Mouse (Mus musculus) intestine, postnatal 0 days (tissue): ENCODE results near the gene Spice1. TPM values are rescaled to one million over a fixed set of nuclear protein-coding genes. Genes with fewer than 3 reads are reported as not detected.

Experiments
- ATAC-seq: fragments of 200-750 bp; cut with Nextera tagmentation; 2 replicates; pipeline ENCODE4 v1.8.0; 2017; ENCODE audit warnings: mild to moderate bottlenecking, moderate TSS enrichment, moderate library complexity
- H3K27ac ChIP-seq: fragments of 300-500 bp; sonication (generic); 2 replicates; pipeline ENCODE4 v1.5.1; 2014; ENCODE audit warnings: mild to moderate bottlenecking, low read depth, low read length, moderate library complexity
- H3K27me3 ChIP-seq: fragments of 300-500 bp; sonication (generic); replicated peaks from 2 replicates; pipeline ENCODE4 v1.6.1; 2014; ENCODE audit warnings: low read length, mixed read lengths; ENCODE audit not compliant: control insufficient read depth, insufficient read depth
- H3K36me3 ChIP-seq: fragments of 300-500 bp; sonication (generic); 2 replicates; pipeline ENCODE4 v1.6.1; 2014; ENCODE audit warnings: mild to moderate bottlenecking, moderate library complexity; ENCODE audit not compliant: control insufficient read depth, insufficient read depth
- H3K4me1 ChIP-seq: fragments of 300-500 bp; sonication (generic); replicated peaks from 2 replicates; pipeline ENCODE4 v1.6.1; 2014; ENCODE audit warnings: antibody characterized with exemption, low read length, mixed read lengths; ENCODE audit not compliant: control insufficient read depth, insufficient read depth
- H3K4me2 ChIP-seq: fragments of 300-500 bp; sonication (generic); replicated peaks from 2 replicates; pipeline ENCODE4 v1.6.1; 2014; ENCODE audit warnings: low read depth, mild to moderate bottlenecking, moderate library complexity
- H3K4me3 ChIP-seq: fragments of 300-500 bp; sonication (generic); 2 replicates; pipeline ENCODE4 v1.5.1; 2014; ENCODE audit warnings: low read depth, low read length
- H3K9ac ChIP-seq: fragments of 300-500 bp; sonication (generic); 2 replicates; pipeline ENCODE4 v1.6.1; 2014; ENCODE audit warnings: mild to moderate bottlenecking, low read depth, low read length
- H3K9me3 ChIP-seq: fragments of 300-500 bp; sonication (generic); 2 replicates; pipeline ENCODE4 v1.6.1; 2016; ENCODE audit warnings: mixed run types; ENCODE audit not compliant: control insufficient read depth
- CTCF ChIP-seq: sonication (generic); IDR thresholded peaks from 2 replicates; pipeline ENCODE4 v1.5.1; 2016; ENCODE audit warnings: low read depth, mild to moderate bottlenecking, control low read depth, antibody characterized with exemption, moderate library complexity
- WGBS: fragments of 180-500 bp; shearing (Covaris S2); extraction: QIAGEN DNeasy Blood & Tissue Kit; methylation state at CpG from one replicate; pipeline ENCODE4 v1.1.7; 2014; 5-methylcytosine and 5-hydroxymethylcytosine counted together
- polyA plus RNA-seq: library from polyadenylated mRNA; unstranded; fragments of >200 nt; fragmentation: Nextera tagmentation; extraction: Ambion mirVana; gene quantifications from 2 replicates; pipeline ENCODE4 v1.2.1, GENCODE M21; 2015

The Spice1 gene
- polyA plus RNA-seq, 1 experiment from 2014 or later = 4.2 TPM

DNA sequence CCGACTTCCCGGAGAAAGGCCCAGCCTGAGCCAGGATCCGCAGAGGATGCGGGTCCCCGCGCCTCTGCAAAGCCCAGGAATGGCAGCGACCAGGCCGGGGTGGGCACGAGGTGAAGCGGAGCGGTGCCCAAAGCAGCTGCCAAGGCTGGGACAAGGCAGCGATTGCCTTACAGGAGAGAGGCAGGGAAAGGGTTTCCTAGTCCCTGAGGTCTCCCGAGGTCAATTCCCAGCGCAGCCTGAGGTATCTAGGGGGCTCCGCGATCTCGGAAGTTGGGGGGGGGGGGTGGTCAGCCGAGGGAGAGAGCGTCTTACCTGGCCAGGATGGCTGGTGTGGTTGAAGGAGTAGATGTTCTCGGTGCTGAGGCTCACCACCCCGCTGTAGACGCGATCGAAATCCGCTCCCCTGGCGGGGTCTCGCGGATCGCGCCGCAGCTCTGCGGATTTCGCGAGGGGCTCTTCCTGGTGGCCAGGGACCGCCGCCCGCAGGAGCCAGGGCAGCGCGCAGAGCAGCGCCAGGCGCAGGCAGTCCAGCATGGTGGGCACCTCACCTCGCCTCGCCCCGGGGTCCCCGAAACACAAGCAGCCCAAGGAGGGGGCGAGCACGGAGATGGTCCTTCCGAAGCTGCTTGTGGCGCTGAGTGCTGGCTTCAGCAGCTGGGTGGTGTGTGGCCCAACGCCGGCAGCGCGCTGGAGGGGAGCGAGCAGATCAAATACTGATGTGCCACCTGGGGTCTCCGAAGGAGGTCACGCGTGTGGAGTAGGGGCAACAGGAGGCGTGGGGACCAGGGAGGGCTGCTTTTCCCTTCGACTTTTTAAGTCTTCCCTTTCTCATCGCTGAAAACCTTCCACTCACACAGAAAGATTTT lies 14.7 kb upstream of the Spice1 start:
- WGBS = 1% methylated on average over 60 of the region's 60 CpGs
- H3K9ac ChIP-seq = peak overlapping the region; percentile 53
- no peaks in the 10 kb centered on the region for H3K9me3 ChIP-seq
- peak overlapping the region; percentile 60 for H3K4me3 ChIP-seq
- H3K36me3 ChIP-seq = no peaks in the 10 kb centered on the region
- H3K27ac ChIP-seq = peak overlapping the region; percentile 35; the same call in 1 of the 2 replicates
- H3K4me1 ChIP-seq = 0 out of 2 replicates have a peak, but pooled peaks cover 3% of the 10 kb centered on the region
- TF ChIP-seq CTCF = no peak
- peak overlapping the region; percentile 100 for H3K4me2 ChIP-seq
- ATAC-seq = peak; percentile 49
- H3K27me3 ChIP-seq = no peaks in the 10 kb centered on the region; the same call in 1 of the 2 replicates

DNA sequence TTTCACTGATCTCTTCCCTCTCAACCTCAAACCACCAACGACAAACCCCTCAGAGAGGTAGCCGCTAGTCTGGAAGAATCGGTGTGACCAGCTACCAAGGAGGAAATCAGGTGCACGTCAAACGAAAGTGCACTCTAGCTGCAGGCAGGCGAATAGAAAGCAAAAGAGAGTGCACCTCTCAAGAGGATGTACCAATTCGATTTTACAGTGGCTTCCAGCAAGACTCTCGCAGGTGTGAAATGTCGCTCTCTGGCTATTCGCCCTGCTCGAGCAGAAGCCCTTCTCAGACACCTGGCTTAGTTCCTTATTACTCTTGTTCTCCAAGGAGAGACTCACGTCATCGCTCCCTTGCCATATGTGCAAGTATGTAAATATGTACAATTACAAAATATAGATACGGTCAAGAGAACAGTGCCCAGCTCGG lies 14.0 kb upstream of the Spice1 start, which contains the start of gene Sidt1:
Gene Sidt1, minus strand, starts transcription at position 336 of the 424 bp plus-strand sequence.
- 3% methylated on average over 15 of the region's 15 CpGs for WGBS
- H3K27me3 ChIP-seq = no peaks in the 10 kb centered on the region; the same call in 1 of the 2 replicates
- no peaks in the 10 kb centered on the region for H3K9me3 ChIP-seq
- ATAC-seq = peak; percentile 86
- H3K36me3 ChIP-seq = no peaks in the 10 kb centered on the region
- peak within 1 kb of the TSS; percentile 53 for H3K9ac ChIP-seq
- peak within 1 kb of the TSS; percentile 35; the same call in 1 of the 2 replicates for H3K27ac ChIP-seq
- peak; percentile 29 for TF ChIP-seq CTCF
- H3K4me1 ChIP-seq = 0 out of 2 replicates have a peak, but pooled peaks cover 3% of the 10 kb centered on the region
- peak within 1 kb of the TSS; percentile 60 for H3K4me3 ChIP-seq
- peak within 1 kb of the TSS; percentile 100 for H3K4me2 ChIP-seq

DNA sequence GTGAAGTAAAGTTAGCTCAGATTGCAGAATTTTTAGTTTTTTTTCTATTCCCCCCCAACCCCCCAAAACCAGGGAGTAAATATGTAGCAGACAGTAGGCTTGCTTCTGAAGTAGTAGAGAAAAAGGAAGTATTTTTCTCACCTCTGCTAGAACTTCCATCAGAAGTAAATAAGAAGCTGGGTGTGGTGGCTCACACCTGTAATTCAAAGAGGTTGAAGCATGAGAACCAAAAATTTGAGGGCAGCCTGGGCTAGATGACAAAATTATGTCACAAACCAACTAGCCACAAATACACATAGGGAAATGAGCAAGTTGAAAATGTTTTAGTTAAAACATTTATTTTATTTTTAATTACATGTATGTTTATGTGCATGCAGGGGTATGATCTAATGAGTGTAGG lies 9.4 kb upstream of the Spice1 start:
- Histone ChIP-seq H3K27ac (no peak overlapping the region), H3K9ac (no peak overlapping the region), H3K4me1 (no peaks in the 10 kb centered on the region), H3K9me3 (no peaks in the 10 kb centered on the region), H3K27me3 (no peaks in the 10 kb centered on the region), H3K4me2 (no peak overlapping the region), H3K4me3 (no peak overlapping the region), H3K36me3 (no peaks in the 10 kb centered on the region)
- no peak for TF ChIP-seq CTCF
- no peak for ATAC-seq

DNA sequence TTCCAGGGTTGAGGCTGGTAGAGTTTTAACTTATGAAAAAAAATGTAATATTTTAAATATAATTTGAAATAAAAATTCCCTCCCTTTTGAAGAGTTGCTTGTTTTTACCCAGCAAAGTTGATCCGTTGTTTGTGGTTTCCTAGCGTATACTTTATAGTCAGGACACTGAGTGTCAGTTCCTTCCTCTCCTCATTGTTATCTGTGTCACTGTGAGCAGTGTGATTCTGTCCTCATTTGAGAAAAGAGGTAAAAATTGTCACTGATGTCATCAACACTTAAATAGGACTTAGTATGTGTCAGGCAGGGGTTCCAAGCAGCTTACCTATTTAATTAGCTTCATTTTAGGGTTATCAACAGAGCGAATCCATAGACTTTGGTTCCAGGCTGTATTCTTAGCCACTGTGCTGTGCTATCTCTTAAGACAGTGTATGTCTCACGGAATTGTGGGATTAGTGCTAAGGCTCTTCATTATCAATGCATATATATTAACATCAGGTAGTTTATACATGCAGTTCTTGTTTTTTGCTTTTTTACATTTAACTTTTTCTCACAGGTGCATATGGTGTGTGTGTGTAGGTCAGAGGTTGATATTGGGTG lies 3.0 kb downstream of the Spice1 start:
- H3K4me2 ChIP-seq = no peak overlapping the region
- H3K27me3 ChIP-seq = no peaks in the 10 kb centered on the region
- H3K36me3 ChIP-seq = no peaks in the 10 kb centered on the region
- H3K4me3 ChIP-seq = no peak overlapping the region
- no peak for ATAC-seq
- no peak overlapping the region for H3K27ac ChIP-seq
- no peaks in the 10 kb centered on the region for H3K9me3 ChIP-seq
- WGBS = 74% methylated on average over 4 of the region's 4 CpGs
- TF ChIP-seq CTCF = no peak
- H3K9ac ChIP-seq = no peak overlapping the region
- 0 out of 2 replicates have a peak, but pooled peaks cover 9% of the 10 kb centered on the region for H3K4me1 ChIP-seq

DNA sequence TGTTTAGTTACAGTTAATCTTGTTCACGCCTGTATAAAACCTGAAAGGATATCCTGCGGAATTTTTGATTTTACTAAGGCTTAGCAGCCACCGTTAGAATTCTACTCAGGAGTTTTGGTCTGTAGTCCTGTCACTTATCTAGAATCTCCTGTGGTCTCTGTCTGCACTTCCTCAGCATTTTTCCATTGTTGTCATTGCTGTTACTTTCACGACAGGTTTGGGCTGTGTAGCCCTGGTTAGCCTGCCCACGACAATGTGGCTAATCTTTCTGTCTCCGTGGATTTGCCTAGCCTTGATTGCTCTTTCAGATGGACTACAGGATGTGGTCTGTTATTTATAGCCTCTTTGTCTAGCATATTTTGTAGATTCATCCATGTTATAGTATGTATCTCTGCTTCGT lies 9.4 kb downstream of the Spice1 start:
- Histone ChIP-seq H3K4me1 (no peaks in the 10 kb centered on the region), H3K4me3 (no peak overlapping the region), H3K9ac (no peak overlapping the region), H3K36me3 (peaks cover 3% of the 10 kb centered on the region; the same call in 1 of the 2 replicates), H3K27ac (no peak overlapping the region), H3K9me3 (no peaks in the 10 kb centered on the region), H3K4me2 (no peak overlapping the region), H3K27me3 (no peaks in the 10 kb centered on the region)
- TF ChIP-seq CTCF = no peak
- ATAC-seq = no peak
- 69% methylated on average over 7 of the region's 7 CpGs for WGBS

DNA sequence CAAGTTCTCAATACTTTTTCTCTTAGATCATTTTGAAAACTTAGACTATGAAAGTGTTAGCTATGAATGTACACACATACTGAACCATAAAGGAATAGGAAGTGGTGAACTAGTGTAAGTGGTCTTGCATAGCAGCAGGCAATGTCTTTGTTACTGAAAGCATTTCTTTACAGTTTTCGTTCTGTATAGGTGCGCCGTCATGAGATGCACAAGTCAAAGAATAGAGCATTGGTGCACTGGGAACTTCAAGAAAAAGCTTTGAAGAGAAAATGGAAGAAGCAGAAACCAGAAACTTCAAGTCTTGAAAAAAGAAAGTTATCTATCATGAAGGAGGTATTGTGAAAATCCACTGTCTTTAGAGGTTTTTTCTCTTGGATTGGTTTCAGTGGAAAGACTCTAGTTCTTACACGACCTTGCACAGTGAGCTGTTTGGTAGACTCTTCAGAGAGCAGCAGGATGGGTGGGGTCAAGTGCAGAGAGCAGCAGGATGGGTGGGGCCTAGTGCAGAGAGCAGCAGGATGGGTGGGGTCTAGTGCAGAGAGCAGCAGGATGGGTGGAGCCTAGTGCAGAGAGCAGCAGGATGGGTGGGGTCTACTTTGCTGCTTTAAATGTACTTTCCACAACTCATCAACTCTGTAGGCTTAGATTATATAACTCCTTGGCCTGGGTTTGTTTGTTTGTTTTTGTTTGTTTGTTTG lies 10.8 kb downstream of the Spice1 start:
- H3K4me2 ChIP-seq = no peak overlapping the region
- no peak overlapping the region for H3K4me3 ChIP-seq
- H3K4me1 ChIP-seq = no peaks in the 10 kb centered on the region
- TF ChIP-seq CTCF = no peak
- no peak overlapping the region for H3K9ac ChIP-seq
- ATAC-seq = peak; percentile 54; the same call in 1 of the 2 replicates
- no peak overlapping the region for H3K27ac ChIP-seq
- WGBS = 72% methylated on average over 4 of the region's 4 CpGs
- H3K27me3 ChIP-seq = no peaks in the 10 kb centered on the region
- H3K9me3 ChIP-seq = no peaks in the 10 kb centered on the region
- peaks cover 9% of the 10 kb centered on the region; the same call in 1 of the 2 replicates for H3K36me3 ChIP-seq
